Mouse (Mus musculus): ENCODE data around the gene Dock1.

DNA sequence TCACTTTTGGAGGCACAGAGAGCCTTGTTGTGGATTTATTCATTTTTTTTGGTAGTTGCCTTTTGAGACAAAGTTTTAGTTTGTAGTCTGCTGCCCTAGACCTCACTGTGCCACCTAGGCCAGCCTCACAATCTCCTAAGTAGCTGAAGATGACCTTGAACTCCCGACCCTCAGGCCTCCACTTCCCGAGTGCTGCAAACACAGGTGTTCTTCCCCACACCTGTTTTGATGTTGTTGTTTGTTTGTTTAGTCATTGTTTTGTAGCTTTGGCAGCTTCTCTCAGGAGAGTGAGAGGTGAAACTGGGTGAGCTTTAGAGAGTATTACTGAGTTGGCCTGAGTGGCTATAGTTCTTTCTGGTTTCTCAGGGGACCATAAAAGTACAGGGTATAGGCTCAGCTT, 9.7 kb downstream of the Dock1 start:
- no peak for TF ChIP-seq ZNF384 (IDR thresholded peaks at IDR 0.05; ENCODE audit: low read depth, low read length)
- TF ChIP-seq MAFK (IDR thresholded peaks at IDR 0.05; ENCODE audit: insufficient read depth, low read depth, low read length) = no peak
- no peak for TF ChIP-seq CHD2 (IDR thresholded peaks at IDR 0.05; ENCODE audit: low read depth, low read length)
- no peak for TF ChIP-seq HCFC1 (IDR thresholded peaks at IDR 0.05; ENCODE audit: borderline replicate concordance, insufficient read depth, low read length)

Data from ES-E14 (cell line).